Mouse (Mus musculus): ENCODE results near the gene Thsd4.

The Thsd4 gene

DNA sequence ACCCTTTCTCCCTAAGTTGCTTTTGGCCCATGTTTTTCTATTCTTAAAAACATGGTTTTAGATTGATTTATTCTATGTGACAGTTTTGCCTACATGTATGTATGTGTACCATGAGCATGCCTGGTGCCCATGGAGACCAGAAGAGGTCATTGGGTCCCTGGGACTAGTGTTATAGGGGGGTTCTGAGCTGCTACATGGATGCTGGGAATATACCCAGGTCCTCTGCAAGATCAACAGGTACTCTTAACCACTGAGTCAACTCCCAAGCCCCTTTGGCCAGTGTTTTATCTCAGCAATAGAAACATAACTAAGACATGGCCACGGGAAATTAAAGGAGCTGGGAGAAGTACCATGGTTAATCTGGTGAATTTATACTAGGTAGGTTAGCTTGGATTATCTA is 371.3 kb downstream of the Thsd4 start:
- in situ Hi-C loops (cut with MboI; ENCODE audit: low pct_unique_long_range_greater_than_20kb in 1 of 2, low sequenced_read_pairs in 2 of 2, unreplicated experiment in 1 of 2) = loop anchor here in 1 of 2 experiments (10.0 kb wide), 1 partner anchor 96 kb away; no protein-coding TSS in a partner anchor

DNA sequence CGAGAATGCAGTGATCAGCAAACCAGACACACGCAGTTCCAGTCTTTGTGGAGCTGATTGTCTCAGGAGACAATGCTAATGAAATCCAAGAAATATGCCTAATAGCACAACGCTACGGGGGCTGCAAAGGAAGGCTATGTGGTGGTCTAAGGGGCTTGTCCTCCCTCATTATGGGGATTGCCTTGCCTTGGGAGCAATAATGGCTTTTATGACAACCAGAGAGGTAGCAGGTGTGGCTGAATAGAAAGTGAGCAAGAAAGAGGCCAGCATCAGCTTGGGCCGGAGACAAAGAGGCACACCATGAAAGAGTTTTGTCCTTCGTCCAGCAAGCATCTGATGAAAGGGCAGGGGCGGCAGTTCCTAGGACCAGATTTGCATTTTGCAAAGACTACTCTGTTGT is 372.9 kb downstream of the Thsd4 start:
- in situ Hi-C loops (cut with MboI; ENCODE audit: low pct_unique_long_range_greater_than_20kb in 1 of 2, low sequenced_read_pairs in 2 of 2, unreplicated experiment in 1 of 2) = no loop called here

DNA sequence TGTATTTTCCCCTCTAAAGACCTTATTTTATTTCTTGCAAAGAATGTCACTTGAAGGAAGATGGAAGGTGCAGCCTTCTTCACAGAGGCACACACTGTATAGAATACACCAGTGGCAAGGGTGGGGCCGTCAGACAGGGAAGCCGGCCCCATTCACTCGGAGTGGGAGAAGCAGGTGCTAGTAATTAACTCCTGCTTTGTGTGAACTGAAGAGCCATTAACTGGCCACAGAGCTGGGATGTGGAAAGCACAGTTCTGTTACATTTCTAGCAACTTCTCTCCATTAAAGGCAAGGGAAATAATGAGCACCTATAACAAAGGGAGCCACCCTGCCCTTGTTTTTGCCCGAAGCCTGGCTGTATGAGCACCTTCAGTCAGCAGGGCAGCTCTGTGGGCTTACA is 374.4 kb downstream of the Thsd4 start:
- in situ Hi-C loops (cut with MboI; ENCODE audit: low pct_unique_long_range_greater_than_20kb in 1 of 2, low sequenced_read_pairs in 2 of 2, unreplicated experiment in 1 of 2) = no loop called here

DNA sequence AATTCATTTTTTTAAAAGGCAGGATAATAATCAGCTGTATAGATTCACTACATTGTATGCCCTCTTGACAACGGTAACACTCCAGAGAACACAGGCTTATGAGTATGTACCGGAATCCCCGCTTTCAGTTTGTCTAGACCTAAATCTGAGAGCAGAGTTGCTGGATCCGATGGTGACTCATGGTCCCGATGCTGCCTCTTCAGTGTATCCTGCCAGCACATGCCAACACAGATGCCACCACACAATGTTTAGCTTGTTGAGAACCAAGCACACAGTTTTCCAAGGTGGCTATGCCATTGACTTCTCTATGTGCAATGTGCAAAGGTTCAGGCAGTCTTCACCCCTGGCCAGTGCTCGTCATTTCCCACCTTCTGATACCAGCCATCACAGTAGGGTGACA is 378.0 kb downstream of the Thsd4 start:
- in situ Hi-C loops (cut with MboI; ENCODE audit: low pct_unique_long_range_greater_than_20kb in 1 of 2, low sequenced_read_pairs in 2 of 2, unreplicated experiment in 1 of 2) = no loop called here

DNA sequence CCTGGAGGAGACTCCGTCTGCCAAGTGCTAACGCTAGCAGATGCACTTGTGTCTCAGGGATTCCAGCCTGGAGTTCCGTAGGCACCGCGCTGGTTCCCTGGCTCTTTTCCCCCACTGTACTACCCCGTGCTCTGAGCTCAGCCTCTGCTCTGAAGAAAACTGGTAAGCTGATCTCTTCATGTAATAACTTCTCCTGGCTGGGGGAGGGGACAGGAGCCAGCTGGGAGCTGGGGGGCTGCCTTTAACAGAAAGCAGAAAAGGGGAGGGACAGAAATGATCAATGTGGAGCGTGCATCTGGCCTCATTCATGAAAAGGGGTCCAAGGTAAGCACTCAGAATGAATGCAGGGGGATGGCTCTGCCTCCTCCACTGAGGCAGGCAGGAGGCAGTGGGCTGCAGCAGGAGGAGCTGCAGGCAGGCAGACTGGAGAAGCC is 380.7 kb downstream of the Thsd4 start:
- in situ Hi-C loops (cut with MboI; ENCODE audit: low pct_unique_long_range_greater_than_20kb in 1 of 2, low sequenced_read_pairs in 2 of 2, unreplicated experiment in 1 of 2) = no loop called here

DNA sequence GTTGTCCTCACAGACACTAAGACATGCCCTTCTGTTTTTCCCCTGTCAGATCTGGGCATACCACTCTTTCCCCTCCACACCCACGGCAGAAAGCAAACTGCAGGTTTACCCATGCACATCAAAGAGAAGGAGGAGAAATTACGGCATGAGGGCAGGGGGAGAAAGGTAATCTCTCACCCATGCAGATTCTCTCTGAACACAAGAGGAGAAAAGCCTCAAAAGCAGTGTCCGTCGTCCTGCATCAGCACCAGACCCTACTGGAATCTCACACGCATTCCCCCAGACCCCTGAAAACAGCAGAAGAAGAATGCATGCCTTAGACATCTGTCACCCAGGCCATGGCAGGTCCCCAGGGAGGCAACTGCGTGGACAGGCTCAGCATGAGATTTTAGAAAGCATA is 381.4 kb downstream of the Thsd4 start:
- in situ Hi-C loops (cut with MboI; ENCODE audit: low pct_unique_long_range_greater_than_20kb in 1 of 2, low sequenced_read_pairs in 2 of 2, unreplicated experiment in 1 of 2) = no loop called here

DNA sequence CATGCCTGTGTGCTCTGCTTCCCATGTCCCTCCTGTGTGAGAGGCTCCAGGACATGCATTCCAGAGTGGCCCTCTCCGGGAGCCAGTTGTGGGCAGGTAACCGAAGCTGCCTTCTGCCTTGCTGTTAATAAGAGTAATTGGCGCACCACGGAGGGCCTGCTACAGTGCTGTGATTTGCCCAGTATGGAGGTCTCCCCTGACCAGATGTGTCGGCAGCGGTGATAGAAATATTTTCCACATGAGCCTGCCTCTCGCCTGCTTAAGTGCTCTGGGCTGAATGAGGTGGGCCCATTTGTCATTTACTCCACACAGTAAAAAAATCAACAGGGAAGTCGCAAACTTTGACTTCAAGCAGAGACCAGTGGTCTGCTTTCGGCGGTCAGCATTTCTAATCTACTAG is 382.4 kb downstream of the Thsd4 start:
- in situ Hi-C loops (cut with MboI; ENCODE audit: low pct_unique_long_range_greater_than_20kb in 1 of 2, low sequenced_read_pairs in 2 of 2, unreplicated experiment in 1 of 2) = no loop called here

DNA sequence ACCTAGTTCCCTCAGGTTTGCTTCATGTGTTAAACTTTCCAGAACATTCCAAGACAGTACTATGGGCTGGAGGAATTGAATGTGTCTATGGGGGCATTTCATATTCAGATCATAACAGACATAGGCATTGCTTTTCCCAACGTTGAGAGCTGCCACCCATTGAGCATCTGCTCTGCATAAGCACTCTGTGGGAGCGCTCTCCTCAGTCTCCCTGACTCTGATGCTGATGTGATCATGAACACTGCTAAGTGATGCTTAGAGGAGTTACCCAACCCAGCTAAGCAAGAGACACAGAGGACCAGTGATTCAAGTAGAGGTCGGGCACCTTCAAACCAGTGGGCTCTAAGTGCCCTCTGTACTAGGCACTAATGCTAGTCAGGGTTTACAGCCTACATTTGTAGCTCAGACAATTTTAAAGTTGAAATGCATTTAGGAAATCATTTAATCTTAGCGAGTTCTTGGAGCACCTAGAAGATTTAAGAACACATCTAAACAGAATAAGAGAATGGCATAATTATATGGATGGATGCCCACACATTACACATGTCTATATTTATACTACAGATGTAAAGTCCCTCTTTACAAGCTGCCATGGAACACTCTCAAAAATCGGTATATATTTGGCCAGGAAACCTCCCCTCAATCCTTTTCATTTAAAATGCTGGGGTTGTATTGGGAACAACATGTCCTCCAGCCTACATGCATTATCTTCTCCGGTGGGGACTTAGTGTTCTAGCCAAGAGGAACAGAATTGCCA is 392.4 kb downstream of the Thsd4 start:
- in situ Hi-C loops (cut with MboI; ENCODE audit: low pct_unique_long_range_greater_than_20kb in 1 of 2, low sequenced_read_pairs in 2 of 2, unreplicated experiment in 1 of 2) = no loop called here

DNA sequence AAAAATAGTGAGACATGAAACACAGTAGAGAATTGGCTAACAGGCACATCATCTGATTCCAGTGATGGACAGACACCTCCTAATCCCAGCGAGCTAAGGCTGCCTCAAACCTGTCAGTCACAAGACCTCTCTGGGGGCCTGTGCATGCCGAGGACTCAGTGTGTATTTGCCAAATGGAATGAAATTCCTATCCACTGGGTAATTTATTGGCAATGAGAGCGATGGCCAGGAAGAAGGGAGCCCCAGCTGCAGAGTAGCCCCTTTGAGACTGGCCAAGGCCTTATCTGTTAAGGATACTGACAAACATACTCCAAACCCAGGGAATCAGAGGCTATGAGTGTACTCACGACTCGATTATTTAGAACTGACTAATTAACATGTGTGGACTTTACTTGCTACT is 394.9 kb downstream of the Thsd4 start:
- in situ Hi-C loops (cut with MboI; ENCODE audit: low pct_unique_long_range_greater_than_20kb in 1 of 2, low sequenced_read_pairs in 2 of 2, unreplicated experiment in 1 of 2) = no loop called here

DNA sequence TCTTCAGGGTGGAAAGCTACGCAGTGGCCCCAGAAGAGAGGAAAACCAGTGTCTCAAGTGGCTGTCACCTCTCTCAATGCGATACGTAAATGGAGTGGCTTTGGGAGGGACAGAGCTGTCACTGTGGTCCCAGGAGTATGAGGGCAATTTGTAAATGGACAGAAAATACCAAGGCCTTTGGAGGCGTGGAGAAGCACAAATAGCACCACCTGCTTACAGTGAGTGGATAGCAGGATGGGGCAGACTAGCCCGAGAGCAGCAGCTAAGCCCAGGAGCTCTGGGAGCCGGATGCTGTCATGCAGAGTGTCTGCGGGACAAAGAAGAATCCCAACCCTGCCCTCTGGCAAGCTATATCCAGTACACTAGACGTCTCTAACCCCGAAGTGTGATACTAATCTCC is 397.7 kb downstream of the Thsd4 start:
- in situ Hi-C loops (cut with MboI; ENCODE audit: low pct_unique_long_range_greater_than_20kb in 1 of 2, low sequenced_read_pairs in 2 of 2, unreplicated experiment in 1 of 2) = no loop called here

DNA sequence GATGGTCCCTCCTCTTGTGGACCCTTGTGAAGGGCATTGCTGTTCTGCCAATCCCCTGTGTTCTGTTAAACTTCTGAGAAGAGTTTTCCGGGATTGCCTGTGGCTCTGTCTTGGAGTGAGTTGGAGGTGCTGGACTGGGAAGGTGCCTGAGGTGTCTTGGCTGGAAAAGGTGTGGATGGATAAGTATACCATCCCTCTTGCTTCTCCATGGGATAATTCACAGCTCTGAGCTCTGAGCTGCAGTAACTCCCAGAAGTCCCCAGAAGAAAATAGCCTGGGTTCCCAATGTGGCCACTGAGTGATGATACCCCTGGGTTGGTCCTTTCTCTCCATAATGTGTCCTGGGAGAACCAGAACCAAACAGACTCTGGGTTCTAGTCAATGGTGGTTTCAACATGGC is 398.8 kb downstream of the Thsd4 start:
- in situ Hi-C loops (cut with MboI; ENCODE audit: low pct_unique_long_range_greater_than_20kb in 1 of 2, low sequenced_read_pairs in 2 of 2, unreplicated experiment in 1 of 2) = no loop called here

DNA sequence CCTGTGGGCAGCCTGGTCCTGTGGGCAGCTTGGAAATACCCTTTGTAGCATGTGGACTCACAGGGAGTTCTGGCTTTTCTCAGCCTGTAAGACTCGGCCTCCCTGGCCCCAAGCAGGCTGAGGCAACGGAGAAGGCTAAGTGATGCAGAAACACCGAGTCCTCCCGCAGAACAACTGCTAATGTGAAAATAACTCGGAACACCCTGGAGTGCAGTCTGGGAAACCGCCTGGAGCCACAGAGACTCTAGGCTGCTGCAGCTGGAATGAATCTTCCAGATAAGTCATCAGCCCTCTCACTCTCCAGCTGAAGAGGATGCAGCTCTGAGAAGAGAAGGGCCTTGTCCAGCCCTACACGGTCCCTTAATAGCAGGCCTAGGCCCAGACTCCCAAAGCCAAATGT is 402.0 kb downstream of the Thsd4 start:
- in situ Hi-C loops (cut with MboI; ENCODE audit: low pct_unique_long_range_greater_than_20kb in 1 of 2, low sequenced_read_pairs in 2 of 2, unreplicated experiment in 1 of 2) = no loop called here

DNA sequence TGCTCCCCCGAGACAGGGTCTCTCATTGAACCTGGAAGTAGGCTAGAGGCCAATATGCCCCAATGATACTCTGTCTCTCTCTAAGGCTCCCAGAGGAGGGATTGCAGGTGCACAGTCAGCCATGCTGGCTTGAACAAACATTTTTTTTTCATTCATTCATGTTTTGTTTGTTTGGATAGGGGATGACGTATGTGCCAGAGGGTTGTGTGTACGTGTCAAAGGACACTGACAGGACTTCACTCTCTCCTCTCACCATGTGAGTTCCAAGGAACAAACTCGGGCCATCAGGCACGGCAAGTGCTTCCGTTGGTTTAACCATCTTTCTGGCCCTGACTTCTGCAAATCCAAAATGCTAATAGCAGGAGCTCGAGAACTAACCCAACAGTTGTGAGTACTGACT is 404.0 kb downstream of the Thsd4 start:
- in situ Hi-C loops (cut with MboI; ENCODE audit: low pct_unique_long_range_greater_than_20kb in 1 of 2, low sequenced_read_pairs in 2 of 2, unreplicated experiment in 1 of 2) = no loop called here

DNA sequence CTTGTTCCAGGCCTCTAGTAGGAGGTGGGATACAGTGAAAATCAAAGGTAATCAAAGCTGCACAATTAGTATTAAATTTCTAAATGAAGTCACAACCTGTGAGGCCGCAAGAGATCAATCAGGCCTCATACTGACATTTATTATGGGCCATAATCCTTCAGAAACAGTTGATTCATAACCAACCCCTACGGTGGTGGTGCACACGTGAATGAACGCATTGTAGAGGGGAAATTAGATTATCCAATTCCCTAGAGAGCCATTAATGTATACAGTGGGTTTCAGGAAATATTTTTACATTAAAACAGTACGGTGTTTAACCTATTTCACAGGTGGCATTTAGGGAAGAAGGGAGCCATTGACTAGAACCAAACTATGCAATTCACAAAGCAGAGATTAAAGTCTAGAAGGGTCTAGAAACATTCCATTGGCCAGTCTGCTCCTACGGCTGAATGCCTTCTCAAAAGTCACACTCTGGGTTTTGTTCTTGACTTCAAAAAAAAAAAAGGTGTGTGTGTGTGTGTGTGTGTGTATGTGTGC is 406.1 kb downstream of the Thsd4 start:
- in situ Hi-C loops (cut with MboI; ENCODE audit: low pct_unique_long_range_greater_than_20kb in 1 of 2, low sequenced_read_pairs in 2 of 2, unreplicated experiment in 1 of 2) = no loop called here

DNA sequence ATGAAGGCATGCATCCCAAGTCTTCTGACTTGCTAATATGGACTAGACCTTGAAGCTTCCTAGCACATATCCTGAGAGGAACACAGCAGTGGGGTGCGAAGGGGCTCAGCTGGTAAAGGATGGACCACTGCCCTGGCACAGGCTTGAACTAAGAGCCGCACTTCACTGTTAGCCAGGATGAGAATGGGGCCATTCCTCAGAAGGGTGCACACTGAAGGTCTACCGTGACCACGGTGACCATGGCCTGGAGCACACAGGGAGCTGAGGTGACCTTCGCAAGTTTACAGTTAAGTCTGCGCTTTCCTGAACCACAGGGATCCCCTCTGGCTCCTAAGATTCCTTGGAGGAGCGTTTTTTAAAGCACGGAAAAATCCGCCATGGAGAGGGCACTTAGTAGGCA is 406.5 kb downstream of the Thsd4 start:
- in situ Hi-C loops (cut with MboI; ENCODE audit: low pct_unique_long_range_greater_than_20kb in 1 of 2, low sequenced_read_pairs in 2 of 2, unreplicated experiment in 1 of 2) = no loop called here

DNA sequence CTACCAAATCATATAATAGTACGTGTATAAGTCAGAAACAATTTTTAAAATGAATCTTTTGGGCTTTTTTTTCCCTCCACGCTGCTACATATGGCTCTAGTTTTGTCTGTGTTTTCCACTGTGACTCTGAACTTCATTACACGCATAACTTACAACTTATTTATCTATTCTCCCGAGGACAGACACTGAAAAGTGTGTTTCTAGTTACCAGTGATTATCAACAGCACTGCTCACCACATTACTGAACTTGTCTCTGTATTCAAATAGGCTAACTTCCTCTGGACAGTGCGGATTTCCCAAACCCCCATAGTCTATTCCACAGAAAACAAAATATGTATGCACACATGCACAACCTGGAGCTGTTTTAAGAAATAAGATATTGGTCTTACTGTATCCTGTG is 411.6 kb downstream of the Thsd4 start:
- in situ Hi-C loops (cut with MboI; ENCODE audit: low pct_unique_long_range_greater_than_20kb in 1 of 2, low sequenced_read_pairs in 2 of 2, unreplicated experiment in 1 of 2) = no loop called here

DNA sequence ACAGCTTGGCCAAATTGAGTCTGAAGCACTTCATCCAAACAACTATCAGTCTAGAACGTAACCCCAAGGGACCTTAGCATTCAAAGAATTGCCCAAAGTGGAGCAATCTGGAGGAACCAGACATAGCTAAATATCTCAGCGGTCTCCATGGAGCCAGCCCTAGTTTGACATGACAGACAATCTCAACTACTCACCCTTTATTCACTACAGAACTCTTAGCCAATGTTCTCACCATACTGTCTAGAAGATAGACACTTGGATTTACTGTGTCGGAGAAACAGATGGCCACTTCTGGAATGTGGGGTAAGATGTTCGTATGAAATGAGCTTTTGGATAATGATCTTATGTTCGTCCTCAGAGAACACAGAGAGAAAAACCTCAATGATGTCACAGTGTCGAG is 415.2 kb downstream of the Thsd4 start:
- in situ Hi-C loops (cut with MboI; ENCODE audit: low pct_unique_long_range_greater_than_20kb in 1 of 2, low sequenced_read_pairs in 2 of 2, unreplicated experiment in 1 of 2) = no loop called here

DNA sequence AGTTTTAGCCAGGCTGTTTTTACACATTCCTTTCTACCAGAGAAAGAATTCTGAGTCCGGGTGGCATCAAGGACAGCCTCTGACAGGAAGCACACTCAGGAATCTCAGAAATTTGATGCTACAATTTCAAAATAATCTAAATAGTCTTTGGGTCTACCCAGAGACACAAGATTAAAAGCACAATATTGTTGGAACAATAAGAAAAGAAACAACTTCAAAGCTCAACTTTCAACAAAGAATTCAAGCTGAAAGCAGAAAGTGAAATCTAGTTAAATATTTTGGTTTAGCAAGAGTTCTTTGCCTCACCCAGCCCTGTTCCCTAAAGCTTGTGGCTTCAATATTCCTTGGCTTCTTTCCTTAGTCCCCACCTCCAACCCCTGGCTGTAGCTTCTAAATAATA is 415.7 kb downstream of the Thsd4 start:
- in situ Hi-C loops (cut with MboI; ENCODE audit: low pct_unique_long_range_greater_than_20kb in 1 of 2, low sequenced_read_pairs in 2 of 2, unreplicated experiment in 1 of 2) = no loop called here

DNA sequence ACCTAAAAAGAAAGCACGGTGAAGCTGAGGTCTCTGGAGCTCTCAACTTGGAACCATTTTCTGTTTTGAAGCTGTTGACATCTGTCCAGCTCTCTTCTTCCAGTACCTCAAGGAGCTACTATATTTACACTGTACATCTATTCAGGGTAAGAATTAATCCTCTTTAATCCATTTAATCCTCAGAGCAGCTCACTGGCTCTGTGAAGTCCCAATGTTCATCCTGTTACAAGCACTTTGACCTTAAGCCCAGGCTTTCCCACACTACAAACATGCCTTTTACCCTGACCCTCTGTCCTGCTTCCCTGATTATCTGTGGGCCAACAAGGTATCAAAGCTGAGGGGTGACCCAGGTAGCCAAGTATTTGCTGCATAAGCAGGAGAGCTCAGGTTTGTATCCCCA is 427.6 kb downstream of the Thsd4 start:
- in situ Hi-C loops (cut with MboI; ENCODE audit: low pct_unique_long_range_greater_than_20kb in 1 of 2, low sequenced_read_pairs in 2 of 2, unreplicated experiment in 1 of 2) = no loop called here

DNA sequence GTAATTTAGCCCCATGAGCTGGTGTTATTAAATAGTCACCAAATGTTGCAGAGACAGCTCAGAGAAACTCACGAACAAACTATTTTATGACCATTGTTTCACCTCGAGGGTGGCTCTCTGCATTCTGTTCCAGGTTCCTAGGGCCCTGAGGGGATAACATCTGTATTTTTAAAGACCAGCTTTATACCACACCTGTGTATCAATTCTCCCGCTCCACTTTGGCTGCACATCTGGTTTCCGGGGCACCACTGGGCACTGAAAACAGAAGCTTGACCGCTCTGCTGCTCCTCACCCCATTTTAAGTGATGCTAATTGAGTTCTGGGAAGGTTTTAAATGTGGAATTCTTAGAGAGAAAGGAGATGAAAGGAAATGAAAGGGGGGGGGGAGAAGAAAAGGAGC is 429.4 kb downstream of the Thsd4 start:
- in situ Hi-C loops (cut with MboI; ENCODE audit: low pct_unique_long_range_greater_than_20kb in 1 of 2, low sequenced_read_pairs in 2 of 2, unreplicated experiment in 1 of 2) = no loop called here

Data from mouse embryonic stem cell (cell line).